Mouse (Mus musculus) forebrain, postnatal 0 days (tissue): ENCODE measurements at regions not wholly inside any gene's neighbourhood (a gene's known extent, or its start where the extent isn't known, plus 50 kb on each side); places are given as distances from the start of the nearest gene placed in this dataset.

Experiments
- ATAC-seq: fragments of 200-750 bp; cut with Nextera tagmentation; 2 replicates; pipeline ENCODE4 v1.8.0; 2017; ENCODE audit warnings: mild to moderate bottlenecking, moderate library complexity
- DNase-seq: peaks from one replicate; pipeline ENCODE4 v3.0.0-alpha.2; 2015
- H3K27ac ChIP-seq: fragments of 300-500 bp; sonication (generic); 2 replicates; pipeline ENCODE4 v1.5.1; 2014; ENCODE audit warnings: low read depth, mild to moderate bottlenecking, antibody characterized with exemption, low read length, moderate library complexity, mixed read lengths
- H3K27me3 ChIP-seq: fragments of 300-500 bp; sonication (generic); 2 replicates; pipeline ENCODE4 v1.6.1; 2014; ENCODE audit warnings: mild to moderate bottlenecking, low read length, mixed read lengths; ENCODE audit not compliant: insufficient read depth
- H3K36me3 ChIP-seq: fragments of 300-500 bp; sonication (generic); 2 replicates; pipeline ENCODE4 v1.6.1; 2014; ENCODE audit warnings: mild to moderate bottlenecking, moderate library complexity; ENCODE audit not compliant: insufficient read depth
- H3K4me1 ChIP-seq: fragments of 300-500 bp; sonication (generic); 2 replicates; pipeline ENCODE4 v1.6.1; 2014; ENCODE audit warnings: antibody characterized with exemption; ENCODE audit not compliant: insufficient read depth
- H3K4me2 ChIP-seq: fragments of 300-500 bp; sonication (generic); 2 replicates; pipeline ENCODE4 v1.6.1; 2014; ENCODE audit warnings: low read depth, mild to moderate bottlenecking, moderate library complexity
- H3K4me3 ChIP-seq: fragments of 300-500 bp; sonication (generic); 2 replicates; pipeline ENCODE4 v1.5.1; 2014; ENCODE audit warnings: low read depth, low read length, mixed read lengths
- H3K9ac ChIP-seq: fragments of 300-500 bp; sonication (generic); 2 replicates; pipeline ENCODE4 v1.6.1; 2014; ENCODE audit warnings: mild to moderate bottlenecking
- H3K9me3 ChIP-seq: fragments of 300-500 bp; sonication (generic); 2 replicates; pipeline ENCODE4 v1.6.1; 2016; ENCODE audit warnings: low read length
- CTCF ChIP-seq: sonication (generic); IDR thresholded peaks from 2 replicates; pipeline ENCODE4 v1.5.1; 2016; ENCODE audit warnings: antibody characterized with exemption, control low read depth, low read depth
- WGBS: fragments of 180-500 bp; shearing (Covaris S2); extraction: QIAGEN DNeasy Blood & Tissue Kit; methylation state at CpG from one replicate; pipeline ENCODE4 v1.1.7; 2014; 5-methylcytosine and 5-hydroxymethylcytosine counted together

DNA sequence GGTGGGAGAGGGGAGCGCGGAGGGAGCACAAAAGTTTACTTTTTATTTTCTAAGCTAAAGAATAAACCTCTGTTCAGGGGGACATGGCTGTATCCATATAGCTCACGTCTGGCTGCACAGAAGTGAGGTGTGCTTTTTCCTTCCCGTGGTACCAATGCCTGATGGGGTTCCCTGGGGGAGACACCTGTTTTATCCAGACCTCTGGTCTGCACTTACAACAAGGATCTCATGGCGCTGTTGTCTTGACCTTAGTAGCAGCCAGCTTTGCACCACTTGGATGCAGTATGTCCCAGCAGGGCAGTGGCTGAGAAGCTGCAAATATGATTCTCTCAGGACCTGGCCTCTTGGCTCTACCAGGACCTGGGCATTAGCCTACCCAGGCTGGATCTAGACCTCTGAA lies 473.8 kb downstream of the Insc start:
- H3K4me1 ChIP-seq: peaks cover 7% of the 10 kb centered on the region; the same call in 1 of the 2 replicates
- H3K9me3 ChIP-seq: no peaks in the 10 kb centered on the region
- H3K4me3 ChIP-seq: peak overlapping the region; percentile 27
- TF ChIP-seq CTCF: no peak
- no peak overlapping the region; the same call in 1 of the 2 replicates for H3K9ac ChIP-seq
- WGBS: 6% methylated on average over 5 of the region's 5 CpGs
- ATAC-seq (0 out of 2 replicates have a peak, but pooled peaks have one; percentile 4), DNase-seq (no peak)
- 0 out of 2 replicates have a peak, but pooled peaks cover 5% of the 10 kb centered on the region for H3K27me3 ChIP-seq
- H3K4me2 ChIP-seq: peak overlapping the region; percentile 56
- no peaks in the 10 kb centered on the region for H3K36me3 ChIP-seq
- H3K27ac ChIP-seq: no peak overlapping the region

DNA sequence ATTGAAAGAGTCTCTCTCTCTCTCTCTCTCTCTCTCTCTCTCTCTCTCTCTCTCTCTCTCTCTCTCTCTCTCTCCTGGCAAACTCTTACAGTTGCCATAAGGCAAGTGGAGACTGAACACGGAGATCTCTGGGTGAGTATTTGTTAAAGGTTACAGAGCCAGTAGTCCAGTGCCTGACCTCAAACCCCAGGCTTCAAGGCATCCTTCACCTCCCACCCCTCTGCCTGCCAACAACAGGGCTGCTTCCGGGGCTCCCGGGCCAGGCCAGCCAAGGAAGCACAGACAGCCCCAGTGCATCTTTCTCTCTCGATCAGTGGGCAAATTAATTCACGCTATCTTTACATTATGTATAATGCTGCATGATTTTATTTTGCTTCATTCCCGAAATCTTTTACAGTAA lies 474.2 kb downstream of the Insc start:
- no peak overlapping the region for H3K4me2 ChIP-seq
- DNase-seq (no peak), ATAC-seq (no peak)
- no peak for TF ChIP-seq CTCF
- H3K4me1 ChIP-seq: peaks cover 7% of the 10 kb centered on the region; the same call in 1 of the 2 replicates
- WGBS: 35% methylated on average over 6 of the region's 6 CpGs
- 0 out of 2 replicates have a peak, but pooled peaks cover 5% of the 10 kb centered on the region for H3K27me3 ChIP-seq
- no peak overlapping the region for H3K27ac ChIP-seq
- H3K9me3 ChIP-seq: no peaks in the 10 kb centered on the region
- H3K36me3 ChIP-seq: no peaks in the 10 kb centered on the region
- no peak overlapping the region for H3K9ac ChIP-seq
- no peak overlapping the region for H3K4me3 ChIP-seq

- H3K9me3 ChIP-seq: no peaks in the 10 kb centered on the region
- no peak overlapping the region for H3K4me3 ChIP-seq
- TF ChIP-seq CTCF: no peak
- ATAC-seq (peak; percentile 30; the same call in 1 of the 2 replicates), DNase-seq (peak; percentile 33)
- H3K9ac ChIP-seq: no peak overlapping the region
- H3K4me2 ChIP-seq: peak overlapping the region; percentile 19
- no peak overlapping the region for H3K27ac ChIP-seq
- peaks cover 7% of the 10 kb centered on the region; the same call in 1 of the 2 replicates for H3K4me1 ChIP-seq
- H3K36me3 ChIP-seq: no peaks in the 10 kb centered on the region
- H3K27me3 ChIP-seq: peaks cover 5% of the 10 kb centered on the region; the same call in 1 of the 2 replicates
- WGBS: 21% methylated on average over 13 of the region's 13 CpGs
These were observed 475.2 kb downstream of the Insc start for GRCm38 (mm10) chr7:115218596-115219180.

DNA sequence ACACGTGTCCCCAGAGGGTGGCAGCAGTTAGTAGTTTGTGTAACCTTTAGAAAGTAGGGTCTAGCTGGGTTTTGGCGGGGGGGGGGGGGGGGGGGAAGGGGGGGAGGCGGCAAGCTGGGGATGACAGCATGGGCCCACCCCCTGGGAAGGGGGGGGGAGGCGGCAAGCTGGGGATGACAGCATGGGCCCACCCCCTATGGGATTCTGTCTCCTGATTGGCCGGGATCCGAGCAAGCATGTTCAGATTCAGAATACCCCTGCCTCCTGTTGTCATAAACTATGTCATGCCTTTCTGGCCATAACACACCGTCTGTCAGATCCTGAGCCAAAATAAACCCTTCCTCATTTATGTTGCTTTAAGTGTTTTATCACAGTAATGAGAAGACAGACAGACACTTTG lies 479.1 kb downstream of the Insc start:
- Histone ChIP-seq H3K27ac (no peak overlapping the region), H3K4me1 (no peaks in the 10 kb centered on the region; the same call in 1 of the 2 replicates), H3K9ac (no peak overlapping the region), H3K9me3 (no peaks in the 10 kb centered on the region), H3K4me2 (no peak overlapping the region), H3K27me3 (no peaks in the 10 kb centered on the region; the same call in 1 of the 2 replicates), H3K36me3 (no peaks in the 10 kb centered on the region), H3K4me3 (no peak overlapping the region)
- DNase-seq: no peak
- ATAC-seq: no peak
- TF ChIP-seq CTCF: no peak
- 55% methylated on average over 5 of the region's 7 CpGs for WGBS

DNA sequence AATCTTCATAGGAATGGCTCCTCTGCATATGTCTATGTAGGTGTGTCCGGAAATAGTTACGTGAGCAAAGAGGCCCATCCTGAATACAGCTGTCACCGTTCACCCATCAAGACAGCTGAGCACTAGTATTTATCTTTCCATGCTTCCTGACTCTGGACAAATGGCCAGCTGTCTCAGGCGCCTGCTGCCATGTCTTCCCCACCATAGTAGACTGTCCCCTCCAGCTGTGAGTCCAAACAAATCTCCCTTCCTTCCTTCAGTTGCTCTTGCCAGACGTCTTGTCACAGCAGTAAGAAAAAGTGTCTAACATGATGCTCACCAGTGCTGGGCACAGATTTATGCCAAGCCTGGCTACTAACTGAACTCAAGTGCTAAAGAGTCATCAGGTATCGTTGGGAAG lies 487.0 kb downstream of the Insc start:
- Histone ChIP-seq H3K9me3 (no peaks in the 10 kb centered on the region), H3K4me3 (no peak overlapping the region), H3K27me3 (no peaks in the 10 kb centered on the region), H3K9ac (no peak overlapping the region), H3K4me2 (no peak overlapping the region), H3K4me1 (no peaks in the 10 kb centered on the region), H3K36me3 (no peaks in the 10 kb centered on the region), H3K27ac (no peak overlapping the region)
- 91% methylated on average over 6 of the region's 6 CpGs for WGBS
- TF ChIP-seq CTCF: no peak
- ATAC-seq (no peak), DNase-seq (no peak)

DNA sequence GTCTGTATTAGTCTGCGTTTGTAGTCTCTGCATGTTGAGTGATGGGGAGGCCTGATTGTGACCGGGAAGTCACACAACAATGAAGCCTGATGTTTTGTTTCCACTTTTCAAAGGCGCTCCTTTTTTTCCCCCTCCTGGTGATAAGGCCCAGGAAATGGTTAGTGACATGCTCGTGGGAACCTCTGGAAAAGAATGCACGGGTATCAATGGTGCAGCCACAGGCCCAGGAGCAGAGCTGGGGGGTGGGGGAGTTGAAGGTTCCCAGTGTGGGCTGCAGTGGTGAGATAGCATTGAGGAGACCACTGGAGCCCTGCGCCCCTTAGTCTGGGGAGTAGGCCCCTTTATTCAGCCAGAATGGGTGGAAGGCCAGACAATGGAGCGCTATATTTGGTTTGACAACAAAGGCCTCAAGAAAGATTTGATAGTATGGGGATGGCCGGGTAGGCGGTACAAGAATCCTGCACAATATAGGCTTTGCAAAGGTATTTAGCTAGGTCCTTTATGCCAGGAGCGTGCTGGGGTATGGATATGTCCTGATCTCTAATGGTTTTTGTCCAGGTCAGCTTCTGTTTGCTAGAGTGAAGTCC lies 490.4 kb downstream of the Insc start:
- Histone ChIP-seq H3K4me3 (no peak overlapping the region), H3K4me2 (no peak overlapping the region), H3K27ac (no peak overlapping the region), H3K27me3 (no peaks in the 10 kb centered on the region), H3K9ac (no peak overlapping the region), H3K4me1 (no peaks in the 10 kb centered on the region), H3K9me3 (no peaks in the 10 kb centered on the region), H3K36me3 (no peaks in the 10 kb centered on the region)
- 32% methylated on average over 10 of the region's 10 CpGs for WGBS
- ATAC-seq: no peak
- no peak for TF ChIP-seq CTCF
- no peak for DNase-seq

DNA sequence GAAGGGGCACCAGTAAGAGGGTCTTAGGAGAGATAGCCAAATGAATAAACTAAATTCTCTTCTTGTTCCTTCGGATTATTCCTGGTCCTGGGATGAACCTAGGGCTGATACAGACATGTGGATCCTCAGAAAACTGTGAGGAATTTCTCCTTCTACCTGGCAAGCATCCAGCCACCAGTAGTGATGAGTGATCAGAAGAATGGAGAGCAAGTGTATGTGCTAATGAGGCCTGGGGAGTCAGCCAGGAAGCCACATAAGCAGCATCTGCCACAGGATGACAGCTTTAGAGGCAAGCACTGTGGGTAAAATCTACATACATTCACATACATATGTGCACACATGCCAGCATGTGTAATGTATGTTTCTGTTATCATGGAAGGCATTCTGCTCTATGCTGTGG lies 493.6 kb downstream of the Insc start:
- no peaks in the 10 kb centered on the region for H3K9me3 ChIP-seq
- H3K27me3 ChIP-seq: no peaks in the 10 kb centered on the region
- ATAC-seq (no peak), DNase-seq (no peak)
- no peak overlapping the region for H3K27ac ChIP-seq
- H3K4me2 ChIP-seq: no peak overlapping the region
- no peaks in the 10 kb centered on the region for H3K36me3 ChIP-seq
- H3K4me1 ChIP-seq: no peaks in the 10 kb centered on the region
- H3K4me3 ChIP-seq: no peak overlapping the region
- no peak for TF ChIP-seq CTCF
- 68% methylated on average over 1 of the region's 1 CpGs for WGBS
- H3K9ac ChIP-seq: no peak overlapping the region
